In the genomic region with DNA sequence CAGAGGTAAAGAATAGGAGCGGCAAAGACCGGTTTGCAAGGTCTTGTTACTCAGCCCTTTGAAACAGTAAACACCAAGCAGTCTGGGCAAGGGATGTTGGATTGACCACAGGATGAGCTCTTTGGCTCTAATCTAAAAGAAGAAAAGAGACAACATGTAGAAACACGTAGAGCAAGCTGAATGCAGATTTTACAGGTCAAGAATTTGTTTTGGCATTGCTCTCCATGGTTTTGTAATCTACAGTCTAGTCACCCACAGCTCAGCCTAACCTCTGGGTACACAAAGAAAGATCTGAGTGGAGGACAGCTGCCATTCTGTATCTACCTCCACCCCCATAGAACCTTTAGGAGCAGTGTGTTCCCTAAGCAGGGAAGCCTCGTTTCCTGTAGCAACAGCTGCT, we compare ENCODE assay signal across 16 mouse cellular contexts.
A peak's percentile ranks its signal among the peaks of the same experiment; 100 is the strongest.
DNase-seq lines count a peak whose midpoint lies in the region; ATAC-seq lines count a peak whose summit lies in the region.
"Had no signal": no experiment of that assay in that cellular context is flagged by ENCODE, and none has a peak within 500 bp of the region (broad histone marks: within the 10 kb centered on the region; RNA-seq: fewer than 3 reads in every experiment).

No protein-coding gene starts in this region.

- no peaks in the 10 kb centered on the region for H3K36me3 ChIP-seq in midbrain, embryonic 14.5 days (ENCODE audit: control insufficient read depth, insufficient read depth, low read length)
- H3K36me3 ChIP-seq: embryonic facial prominence, embryonic 13.5 days; embryonic facial prominence, embryonic 15.5 days; forebrain, embryonic 15.5 days had no signal

- H3K27ac ChIP-seq in midbrain, embryonic 14.5 days (replicated peaks; ENCODE audit: low read depth, low read length): no peak overlapping the region
- H3K27ac ChIP-seq: embryonic facial prominence, embryonic 13.5 days; embryonic facial prominence, embryonic 15.5 days; forebrain, embryonic 13.5 days; forebrain, embryonic 15.5 days had no signal

- H3K4me1 ChIP-seq in midbrain, embryonic 14.5 days (ENCODE audit: control insufficient read depth, insufficient read depth, low read length): no peaks in the 10 kb centered on the region
- H3K4me1 ChIP-seq: embryonic facial prominence, embryonic 13.5 days; embryonic facial prominence, embryonic 15.5 days; forebrain, embryonic 15.5 days had no signal

- H3K9ac ChIP-seq in midbrain, embryonic 14.5 days (replicated peaks; ENCODE audit: low read length): no peak overlapping the region
- H3K9ac ChIP-seq: embryonic facial prominence, embryonic 13.5 days; embryonic facial prominence, embryonic 15.5 days; forebrain, embryonic 13.5 days; forebrain, embryonic 15.5 days; forebrain, postnatal 0 days had no signal

- H3K4me3 ChIP-seq in midbrain, embryonic 14.5 days (replicated peaks; ENCODE audit: low read depth, low read length): no peak overlapping the region
- H3K4me3 ChIP-seq: embryonic facial prominence, embryonic 13.5 days; embryonic facial prominence, embryonic 15.5 days; erythroblast, embryonic 14.5 days; forebrain, embryonic 13.5 days; forebrain, embryonic 15.5 days had no signal

- no peak overlapping the region for H3K4me2 ChIP-seq in midbrain, embryonic 14.5 days (ENCODE audit: low read length)
- H3K4me2 ChIP-seq: embryonic facial prominence, embryonic 13.5 days; embryonic facial prominence, embryonic 15.5 days; forebrain, embryonic 13.5 days; forebrain, embryonic 15.5 days had no signal

- H3K9me3 ChIP-seq in midbrain, embryonic 14.5 days (ENCODE audit: control insufficient read depth, low read length): no peaks in the 10 kb centered on the region
- H3K9me3 ChIP-seq: embryonic facial prominence, embryonic 13.5 days; embryonic facial prominence, embryonic 15.5 days; forebrain, embryonic 13.5 days; forebrain, embryonic 15.5 days had no signal

- DNase-seq in ZHBTc4 (ENCODE audit: low read depth, low spot score): peak; percentile 0
- DNase-seq in fat pad, adult 2 months (ENCODE audit: extremely low read depth, low read depth, low spot score): peak; percentile 59
- no peak for DNase-seq in cerebellum, postnatal 4 days (ENCODE audit: low spot score in 2 of 2)
- DNase-seq in midbrain, embryonic 14.5 days: no peak
- DNase-seq: adrenal gland, adult 2 months; adrenal gland, postnatal 10 days; adrenal gland, postnatal 25 days; cerebellum, adult 18-20 months; forebrain, postnatal 0 days had no signal

- H3K27me3 ChIP-seq in midbrain, embryonic 14.5 days (ENCODE audit: control insufficient read depth, insufficient read depth, low read length): no peaks in the 10 kb centered on the region
- H3K27me3 ChIP-seq: forebrain, embryonic 13.5 days; forebrain, embryonic 15.5 days had no signal

- WGBS in midbrain, embryonic 14.5 days: 78% methylated on average over 4 of the region's 4 CpGs

- ATAC-seq in midbrain, embryonic 14.5 days (ENCODE audit: low FRiP score, low TSS enrichment): no peak
- no peak for ATAC-seq in megakaryocyte, adult 5-6 weeks (ENCODE audit: poor library complexity, severe bottlenecking)
- ATAC-seq: forebrain, embryonic 13.5 days; forebrain, embryonic 15.5 days; forebrain, postnatal 0 days; Patski had no signal

Comparison
In these comparisons a context has a peak if more than half of its experiments do, and no peak if none do; other contexts are left out.
1. DNase-seq: peak in ZHBTc4 (single experiment) and fat pad, adult 2 months (single experiment); none in cerebellum, postnatal 4 days (0 of 2) and midbrain, embryonic 14.5 days (single experiment).